Mouse (Mus musculus) MEL (cell line): ENCODE data around the gene Il10ra. TPM values are rescaled to one million over a fixed set of nuclear protein-coding genes. Genes with fewer than 3 reads are reported as not detected.

Experiments
- DNase-seq: peaks from one replicate; pipeline ENCODE4 v3.0.0; 2011; ENCODE audit warnings: low read depth, low spot score
- H3K27ac ChIP-seq: 2 replicates; pipeline ENCODE4 v1.5.1; 2012; ENCODE audit warnings: low read depth, mild to moderate bottlenecking, control low read depth, low read length, moderate library complexity; ENCODE audit not compliant: control insufficient read depth
- H3K27me3 ChIP-seq, 2 experiments: fragments of 150-350 bp in 1 of 2; sonication (generic) in 1 of 2; 2 replicates each; pipeline ENCODE4 v1.6.1; 2012; ENCODE audit warnings: low read length in 2 of 2, mild to moderate bottlenecking in 2 of 2, improper control_type of control experiment in 1 of 2, moderate library complexity in 1 of 2; ENCODE audit not compliant: insufficient read depth in 2 of 2, control insufficient read depth in 1 of 2
- H3K36me3 ChIP-seq, 2 experiments: 2 replicates each; pipeline ENCODE4 v1.6.1; 2012 to 2014; ENCODE audit warnings: low read length in 2 of 2, improper control_type of control experiment in 1 of 2, inconsistent platforms in 1 of 2, mild to moderate bottlenecking in 1 of 2; ENCODE audit not compliant: insufficient read depth in 2 of 2, control insufficient read depth in 1 of 2
- H3K4me1 ChIP-seq, 2 experiments: fragments of 150-350 bp in 1 of 2; sonication (generic) in 1 of 2; 2 replicates each; pipeline ENCODE4 v1.6.1; 2012; ENCODE audit warnings: low read length in 2 of 2, improper control_type of control experiment in 1 of 2, mild to moderate bottlenecking in 1 of 2; ENCODE audit not compliant: insufficient read depth in 2 of 2, control insufficient read depth in 1 of 2
- H3K4me3 ChIP-seq, 2 experiments: fragments of 150-350 bp in 1 of 2; sonication (generic) in 1 of 2; 2 replicates each; pipeline ENCODE4 v1.5.1; 2012; ENCODE audit warnings: low read depth in 2 of 2, low read length in 2 of 2, mild to moderate bottlenecking in 2 of 2, moderate library complexity in 2 of 2, control low read depth in 1 of 2, improper control_type of control experiment in 1 of 2; ENCODE audit not compliant: control insufficient read depth in 1 of 2, insufficient read depth in 1 of 2
- H3K79me2 ChIP-seq: 2 replicates; pipeline ENCODE4 v1.6.1; 2012; ENCODE audit warnings: mild to moderate bottlenecking, low read length, moderate library complexity; ENCODE audit not compliant: control insufficient read depth, poor library complexity, insufficient read depth
- H3K9ac ChIP-seq: 2 replicates; pipeline ENCODE4 v1.6.1; 2012; ENCODE audit warnings: low read depth, mild to moderate bottlenecking, control low read depth, low read length, moderate library complexity; ENCODE audit not compliant: control insufficient read depth, poor library complexity, severe bottlenecking
- H3K9me3 ChIP-seq: fragments of 150-350 bp; sonication (generic); replicated peaks from 2 replicates; pipeline ENCODE4 v1.6.1; 2012; ENCODE audit warnings: mild to moderate bottlenecking, low read length, improper control_type of control experiment, moderate library complexity; ENCODE audit not compliant: insufficient read depth
- BHLHE40 ChIP-seq: IDR thresholded peaks from 2 replicates; pipeline ENCODE4 v1.6.1; 2012; ENCODE audit warnings: low read depth, mild to moderate bottlenecking, inconsistent platforms, low read length, improper control_type of control experiment, borderline replicate concordance
- CHD1 ChIP-seq: IDR thresholded peaks from 2 replicates; pipeline ENCODE4 v1.6.1; 2012; ENCODE audit warnings: low read depth, mild to moderate bottlenecking, inconsistent platforms, low read length, improper control_type of control experiment
- CHD2 ChIP-seq: IDR thresholded peaks from 2 replicates; pipeline ENCODE4 v1.6.1; 2011; ENCODE audit warnings: low read length, improper control_type of control experiment
- EP300 ChIP-seq, 2 experiments: IDR thresholded peaks; 2 replicates each; pipeline ENCODE4 v1.6.1; 2011; ENCODE audit warnings: improper control_type of control experiment in 2 of 2, low read length in 2 of 2, low read depth in 1 of 2, mild to moderate bottlenecking in 1 of 2
- ETS1 ChIP-seq: IDR thresholded peaks from 2 replicates; pipeline ENCODE4 v1.6.1; 2012; ENCODE audit warnings: low read depth, mild to moderate bottlenecking, inconsistent platforms, low read length, improper control_type of control experiment, moderate library complexity
- GABPA ChIP-seq: IDR thresholded peaks from 2 replicates; pipeline ENCODE4 v1.6.1; 2012; ENCODE audit warnings: low read depth, mild to moderate bottlenecking, inconsistent platforms, low read length, improper control_type of control experiment, moderate library complexity
- GATA1 ChIP-seq: IDR thresholded peaks from 2 replicates; pipeline ENCODE4 v1.6.1; 2011; ENCODE audit warnings: low read depth, low read length, improper control_type of control experiment
- HCFC1 ChIP-seq: IDR thresholded peaks from 2 replicates; pipeline ENCODE4 v1.6.1; 2012; ENCODE audit warnings: low read depth, mild to moderate bottlenecking, inconsistent platforms, low read length, improper control_type of control experiment, moderate library complexity
- JUND ChIP-seq: IDR thresholded peaks from 2 replicates; pipeline ENCODE4 v1.6.1; 2011; ENCODE audit warnings: low read depth, mild to moderate bottlenecking, improper control_type of control experiment, low read length
- KAT2A ChIP-seq: conservative IDR thresholded peaks from 2 replicates; pipeline ENCODE4 v1.6.1; 2012; ENCODE audit warnings: low read depth, low read length, improper control_type of control experiment, inconsistent platforms
- MAFK ChIP-seq: IDR thresholded peaks from 2 replicates; pipeline ENCODE4 v1.6.1; 2011; ENCODE audit warnings: low read depth, mild to moderate bottlenecking, low read length, improper control_type of control experiment, borderline replicate concordance
- MAZ ChIP-seq: IDR thresholded peaks from 2 replicates; pipeline ENCODE4 v1.6.1; 2012; ENCODE audit warnings: low read depth, mild to moderate bottlenecking, inconsistent platforms, low read length, improper control_type of control experiment
- MEF2A ChIP-seq: IDR thresholded peaks from 2 replicates; pipeline ENCODE4 v1.6.1; 2014; ENCODE audit warnings: low read depth, mild to moderate bottlenecking, inconsistent platforms, low read length, improper control_type of control experiment; ENCODE audit not compliant: poor library complexity, insufficient replicate concordance, severe bottlenecking; ENCODE audit errors: extremely low read depth
- MYC ChIP-seq: IDR thresholded peaks from 2 replicates; pipeline ENCODE4 v1.6.1; 2011; ENCODE audit warnings: low read depth, mild to moderate bottlenecking, low read length, improper control_type of control experiment, moderate library complexity
- NELFE ChIP-seq: IDR thresholded peaks from 2 replicates; pipeline ENCODE4 v1.6.1; 2011; ENCODE audit warnings: low read depth, low read length, improper control_type of control experiment
- NRF1 ChIP-seq: IDR thresholded peaks from 2 replicates; pipeline ENCODE4 v1.6.1; 2014; ENCODE audit warnings: low read depth, mild to moderate bottlenecking, inconsistent platforms, low read length, improper control_type of control experiment, moderate library complexity; ENCODE audit not compliant: poor library complexity, insufficient read depth, severe bottlenecking
- POLR2A ChIP-seq, 2 experiments: IDR thresholded peaks; 2 replicates each; pipeline ENCODE4 v1.6.1; 2011 to 2012; ENCODE audit warnings: low read length in 2 of 2, mild to moderate bottlenecking in 2 of 2, control low read depth in 1 of 2, improper control_type of control experiment in 1 of 2, low read depth in 1 of 2, moderate library complexity in 1 of 2; ENCODE audit not compliant: control insufficient read depth in 1 of 2, insufficient read depth in 1 of 2, poor library complexity in 1 of 2
- POLR2AphosphoS5 ChIP-seq: IDR thresholded peaks from 2 replicates; pipeline ENCODE4 v1.6.1; 2012; ENCODE audit warnings: low read depth, borderline replicate concordance, mild to moderate bottlenecking, inconsistent platforms, low read length, moderate library complexity, mixed read lengths
- RAD21 ChIP-seq: IDR thresholded peaks from 2 replicates; pipeline ENCODE4 v1.6.1; 2011; ENCODE audit warnings: mild to moderate bottlenecking, low read depth, low read length, improper control_type of control experiment
- SIN3A ChIP-seq: IDR thresholded peaks from 2 replicates; pipeline ENCODE4 v1.6.1; 2012; ENCODE audit warnings: low read length, improper control_type of control experiment, inconsistent platforms
- SMC3 ChIP-seq: IDR thresholded peaks from 2 replicates; pipeline ENCODE4 v1.6.1; 2011; ENCODE audit warnings: low read depth, low read length, improper control_type of control experiment
- TAL1 ChIP-seq: IDR thresholded peaks from 2 replicates; pipeline ENCODE4 v1.6.1; 2012; ENCODE audit warnings: mild to moderate bottlenecking, inconsistent platforms, low read length, moderate library complexity, mixed read lengths
- USF1 ChIP-seq: IDR thresholded peaks from 2 replicates; pipeline ENCODE4 v1.6.1; 2014; ENCODE audit warnings: low read depth, mild to moderate bottlenecking, inconsistent platforms, low read length, improper control_type of control experiment, moderate library complexity
- ZKSCAN1 ChIP-seq: IDR thresholded peaks from 2 replicates; pipeline ENCODE4 v1.6.1; 2012; ENCODE audit warnings: low read depth, mild to moderate bottlenecking, inconsistent platforms, low read length, improper control_type of control experiment, moderate library complexity
- ZMIZ1 ChIP-seq: IDR thresholded peaks from 2 replicates; pipeline ENCODE4 v1.6.1; 2012; ENCODE audit warnings: low read depth, mild to moderate bottlenecking, inconsistent platforms, low read length, improper control_type of control experiment, moderate library complexity
- ZNF384 ChIP-seq: IDR thresholded peaks from 2 replicates; pipeline ENCODE4 v1.6.1; 2012; ENCODE audit warnings: low read depth, mild to moderate bottlenecking, inconsistent platforms, low read length, improper control_type of control experiment
- polyA plus RNA-seq, 2 experiments: library from polyadenylated mRNA; stranded (reverse) in 1 of 2; unstranded in 1 of 2; fragments of >175 nt in 1 of 2; fragments of >200 nt in 1 of 2; gene quantifications; 2 replicates each; pipeline versions ENCODE4 v1.2.1 to v1.2.4; 2012; ENCODE audit warnings: low replicate concordance in 2 of 2, low read depth in 1 of 2; ENCODE audit not compliant: insufficient read length in 2 of 2, insufficient read depth in 1 of 2, missing spikeins in 1 of 2
- total RNA-seq: library from RNA; depleted of rRNA; stranded (reverse); fragments of 300-350 nt; gene quantifications from 2 replicates; pipeline ENCODE4 v1.2.3, GENCODE M21; 2012

Il10ra gene
- total and polyA plus RNA-seq, 3 experiments, result not detected

DNA sequence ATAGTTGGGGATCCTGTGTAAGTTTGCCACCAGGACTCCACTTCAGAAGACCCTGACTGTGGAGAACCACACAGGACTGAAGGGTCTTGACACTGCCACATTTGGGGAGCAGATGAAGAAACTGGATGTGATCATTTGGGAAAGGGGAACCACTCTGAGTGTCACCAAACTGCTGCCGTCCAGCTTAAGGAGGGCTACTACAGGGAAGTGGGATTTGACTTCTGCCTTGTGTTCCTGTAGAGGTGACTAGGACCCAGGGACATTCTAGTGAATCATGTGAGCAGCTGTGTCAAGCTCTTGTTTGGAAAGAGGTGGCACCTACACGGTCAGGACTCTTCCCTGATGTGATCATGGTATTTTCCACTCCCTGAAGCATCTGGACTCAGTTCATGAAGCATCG is 45.0 kb upstream of the Il10ra start:
- TF ChIP-seq MYC, result no peak
- TF ChIP-seq CHD2, result no peak
- no peak for TF ChIP-seq CHD1
- TF ChIP-seq NRF1, result no peak
- TF ChIP-seq JUND, result no peak
- TF ChIP-seq NELFE, result no peak
- no peak for TF ChIP-seq ETS1
- no peak for TF ChIP-seq ZMIZ1
- no peak for TF ChIP-seq MEF2A
- no peak for TF ChIP-seq ZNF384
- no peak for TF ChIP-seq SMC3
- TF ChIP-seq SIN3A, result no peak
- Histone ChIP-seq H3K4me1 (no peaks in the 10 kb centered on the region), H3K27me3 (peaks cover 4 to 15% of the 10 kb centered on the region in 2 experiments), H3K4me3 (no peak overlapping the region), H3K9me3 (no peaks in the 10 kb centered on the region), H3K79me2 (no peaks in the 10 kb centered on the region), H3K9ac (no peak overlapping the region), H3K36me3 (no peaks in the 10 kb centered on the region), H3K27ac (no peak overlapping the region)
- DNase-seq, result no peak

DNA sequence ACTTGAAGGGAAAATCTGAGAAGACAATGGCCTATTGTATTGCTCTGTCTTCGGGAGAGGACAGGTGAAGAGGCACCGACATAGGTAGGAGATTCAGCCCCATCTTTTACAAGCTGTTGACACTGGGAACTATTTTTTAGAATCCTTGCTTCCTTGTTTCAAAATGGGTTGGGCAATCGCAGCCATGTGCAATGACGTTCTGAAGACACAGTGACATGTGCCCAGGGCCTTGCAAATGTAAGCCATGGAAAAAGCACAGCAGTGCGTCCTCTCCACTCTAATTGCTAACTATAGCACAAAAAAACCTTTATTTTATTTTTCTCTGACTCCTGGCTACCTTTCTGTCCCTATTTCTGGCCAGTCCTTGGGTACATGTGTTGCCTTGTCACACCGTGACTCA is 42.9 kb upstream of the Il10ra start:
- DNase-seq, result no peak
- H3K9ac ChIP-seq, result no peak overlapping the region
- no peaks in the 10 kb centered on the region for H3K36me3 ChIP-seq
- H3K4me3 ChIP-seq, result no peak overlapping the region
- H3K27ac ChIP-seq, result no peak overlapping the region
- no peaks in the 10 kb centered on the region for H3K79me2 ChIP-seq
- no peaks in the 10 kb centered on the region for H3K4me1 ChIP-seq
- peaks cover 11 to 22% of the 10 kb centered on the region in 2 experiments for H3K27me3 ChIP-seq
- no peaks in the 10 kb centered on the region for H3K9me3 ChIP-seq
- TF ChIP-seq BHLHE40 (no peak), GABPA (no peak), HCFC1 (no peak), CHD1 (no peak)
- TF ChIP-seq, all 39 proteins: peak for 0

- TF ChIP-seq USF1, result no peak
- TF ChIP-seq CHD1, result no peak
- no peak for TF ChIP-seq TAL1
- no peak for TF ChIP-seq NELFE
- no peak for TF ChIP-seq KAT2A
- no peak for TF ChIP-seq GATA1
- TF ChIP-seq POLR2A (IDR thresholded peaks at IDR 0.05; ENCODE audit: control insufficient read depth in 1 of 2, insufficient read depth in 1 of 2, low read depth in 1 of 2, low read length in 2 of 2, poor library complexity in 1 of 2), result no peak
- no peak for TF ChIP-seq GABPA
- TF ChIP-seq MAFK, result no peak
- TF ChIP-seq POLR2AphosphoS5, result no peak
- no peak for TF ChIP-seq RAD21
- no peak for TF ChIP-seq HCFC1
- no peak for TF ChIP-seq ZMIZ1
- no peak for TF ChIP-seq MAZ
- TF ChIP-seq ZKSCAN1, result no peak
- no peak for TF ChIP-seq EP300 (IDR thresholded peaks at IDR 0.05; ENCODE audit: low read depth in 1 of 2, low read length in 2 of 2)
- TF ChIP-seq MEF2A, result no peak
- Histone ChIP-seq H3K9me3 (no peaks in the 10 kb centered on the region), H3K4me1 (no peaks in the 10 kb centered on the region), H3K36me3 (no peaks in the 10 kb centered on the region), H3K27me3 (peaks cover 12 to 22% of the 10 kb centered on the region in 2 experiments), H3K9ac (no peak overlapping the region), H3K4me3 (no peak overlapping the region), H3K79me2 (no peaks in the 10 kb centered on the region), H3K27ac (no peak overlapping the region)
- DNase-seq, result no peak
Observed at GRCm38 (mm10) chr9:45308521-45308920, 39.6 kb upstream of the Il10ra start.
